Mouse (Mus musculus) embryonic facial prominence, embryonic 15.5 days (tissue): Measurements from ENCODE around the gene Fam107b. TPM values are rescaled to one million over a fixed set of nuclear protein-coding genes. Genes with fewer than 3 reads are reported as not detected.

Experiments used
- ATAC-seq: fragments of 200-750 bp; cut with Nextera tagmentation; 2 replicates; pipeline ENCODE4 v1.8.0; 2017; ENCODE audit warnings: low read depth, moderate TSS enrichment; ENCODE audit not compliant: insufficient number of reproducible peaks, low FRiP score, low TSS enrichment
- H3K27ac ChIP-seq: fragments of 300-500 bp; sonication (generic); replicated peaks from 2 replicates; pipeline ENCODE4 v1.5.1; 2015; ENCODE audit warnings: mild to moderate bottlenecking, inconsistent platforms
- H3K27me3 ChIP-seq: fragments of 300-500 bp; sonication (generic); 2 replicates; pipeline ENCODE4 v1.6.1; 2015; ENCODE audit warnings: inconsistent platforms
- H3K36me3 ChIP-seq: fragments of 300-500 bp; sonication (generic); 2 replicates; pipeline ENCODE4 v1.6.1; 2015; ENCODE audit warnings: mild to moderate bottlenecking, inconsistent platforms
- H3K4me1 ChIP-seq: fragments of 300-500 bp; sonication (generic); 2 replicates; pipeline ENCODE4 v1.6.1; 2015; ENCODE audit warnings: inconsistent platforms
- H3K4me2 ChIP-seq: fragments of 300-500 bp; sonication (generic); replicated peaks from 2 replicates; pipeline ENCODE4 v1.6.1; 2015; ENCODE audit warnings: mild to moderate bottlenecking, inconsistent platforms
- H3K4me3 ChIP-seq: fragments of 300-500 bp; sonication (generic); replicated peaks from 2 replicates; pipeline ENCODE4 v1.5.1; 2015; ENCODE audit warnings: mild to moderate bottlenecking, inconsistent platforms
- H3K9ac ChIP-seq: fragments of 300-500 bp; sonication (generic); 2 replicates; pipeline ENCODE4 v1.6.1; 2015; ENCODE audit warnings: inconsistent platforms
- H3K9me3 ChIP-seq: fragments of 300-500 bp; sonication (generic); replicated peaks from 2 replicates; pipeline ENCODE4 v1.6.1; 2016; ENCODE audit warnings: inconsistent platforms
- WGBS: fragments of 180-500 bp; shearing (Covaris S2); methylation state at CpG from one replicate; pipeline ENCODE4 v1.1.7; 2015; 5-methylcytosine and 5-hydroxymethylcytosine counted together
- polyA plus RNA-seq: library from polyadenylated mRNA; unstranded; fragments of >200 nt; fragmentation: Nextera tagmentation; extraction: Ambion mirVana; gene quantifications from 2 replicates; pipeline ENCODE4 v1.2.1, GENCODE M21; 2015

The Fam107b gene
- polyA plus RNA-seq, 1 experiment from 2014 or later: 42.7 TPM

DNA sequence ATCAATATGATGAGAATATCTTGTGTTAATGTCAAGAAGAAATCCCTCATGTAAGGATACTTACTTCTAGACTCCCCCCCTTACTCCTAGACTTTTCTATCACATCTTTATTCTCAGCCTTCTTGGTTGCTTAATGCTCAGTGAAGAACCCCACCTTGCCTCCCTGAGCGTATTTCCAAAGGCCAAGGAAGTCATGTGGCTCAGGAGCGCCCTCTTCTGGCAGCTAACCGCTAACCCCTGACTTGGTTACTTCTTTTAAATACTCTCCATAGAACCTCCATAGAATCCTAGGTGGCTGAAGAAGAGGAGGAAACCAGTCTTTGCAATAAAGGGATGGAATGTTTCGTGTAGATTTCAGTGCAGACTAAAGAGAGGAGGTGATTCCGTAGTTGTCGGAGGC, 199.0 kb downstream of the Fam107b start:
- H3K4me2 ChIP-seq: no peak overlapping the region
- no peak overlapping the region for H3K27ac ChIP-seq
- no peak overlapping the region for H3K9ac ChIP-seq
- H3K4me3 ChIP-seq: no peak overlapping the region
- no peaks in the 10 kb centered on the region for H3K27me3 ChIP-seq
- WGBS: 31% methylated on average over 6 of the region's 6 CpGs
- H3K4me1 ChIP-seq: peaks cover 14% of the 10 kb centered on the region
- no peak for ATAC-seq
- no peaks in the 10 kb centered on the region for H3K36me3 ChIP-seq
- H3K9me3 ChIP-seq: no peaks in the 10 kb centered on the region

DNA sequence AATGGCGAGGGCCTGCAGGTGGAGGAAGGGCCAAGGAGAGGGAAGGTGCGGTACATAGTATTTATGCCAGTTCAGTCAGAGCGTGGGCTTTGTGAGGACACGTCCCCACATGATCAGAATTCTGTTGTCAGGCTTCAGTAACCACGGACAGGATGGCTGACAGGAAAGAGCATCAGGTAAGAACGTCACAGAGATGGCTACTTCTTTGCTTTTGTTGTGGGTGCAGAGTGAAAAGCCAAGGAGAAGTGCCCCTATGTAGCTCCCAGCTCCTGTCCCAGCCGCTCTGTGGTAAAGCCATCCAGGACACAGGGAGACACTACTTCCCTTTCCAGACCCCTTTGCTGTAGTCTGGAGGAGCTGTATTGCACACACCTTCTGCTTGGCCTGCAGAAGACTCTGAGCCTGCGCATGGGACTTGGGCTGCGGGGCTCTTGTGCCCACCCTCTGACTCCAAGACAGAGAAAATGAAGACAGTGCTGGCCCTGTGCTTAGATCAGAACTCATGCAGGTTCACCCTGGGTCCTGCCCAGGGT, 199.6 kb downstream of the Fam107b start:
- Histone ChIP-seq H3K9me3 (no peaks in the 10 kb centered on the region), H3K27me3 (no peaks in the 10 kb centered on the region), H3K4me3 (no peak overlapping the region), H3K4me1 (peaks cover 12% of the 10 kb centered on the region), H3K27ac (no peak overlapping the region), H3K4me2 (no peak overlapping the region), H3K36me3 (no peaks in the 10 kb centered on the region), H3K9ac (no peak overlapping the region)
- ATAC-seq: no peak
- WGBS: 77% methylated on average over 9 of the region's 9 CpGs

DNA sequence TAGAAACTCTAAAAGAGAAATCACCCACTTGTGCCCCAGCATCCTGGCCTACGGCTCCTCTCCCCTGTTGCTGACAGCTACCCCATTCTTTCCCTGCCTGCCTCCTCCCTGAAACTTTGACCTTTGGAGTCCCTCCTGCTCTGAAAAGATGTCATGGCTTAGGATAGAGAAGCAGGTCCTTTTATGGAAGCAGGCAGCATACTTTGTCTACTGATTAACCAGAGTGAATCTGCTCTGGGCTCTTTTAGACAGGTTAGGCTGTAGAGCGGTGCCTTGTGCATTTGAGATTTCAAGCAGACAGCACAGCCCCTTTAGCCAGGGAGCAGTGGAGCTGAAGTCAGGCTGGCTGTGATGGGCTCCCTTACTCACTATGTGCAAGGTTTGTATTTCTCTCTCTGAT, 200.1 kb downstream of the Fam107b start:
- Histone ChIP-seq H3K36me3 (no peaks in the 10 kb centered on the region), H3K4me2 (no peak overlapping the region), H3K27me3 (no peaks in the 10 kb centered on the region), H3K4me3 (no peak overlapping the region), H3K4me1 (peaks cover 12% of the 10 kb centered on the region), H3K27ac (no peak overlapping the region), H3K9ac (no peak overlapping the region), H3K9me3 (no peaks in the 10 kb centered on the region)
- ATAC-seq: no peak
- 100% methylated on average over 2 of the region's 2 CpGs for WGBS

DNA sequence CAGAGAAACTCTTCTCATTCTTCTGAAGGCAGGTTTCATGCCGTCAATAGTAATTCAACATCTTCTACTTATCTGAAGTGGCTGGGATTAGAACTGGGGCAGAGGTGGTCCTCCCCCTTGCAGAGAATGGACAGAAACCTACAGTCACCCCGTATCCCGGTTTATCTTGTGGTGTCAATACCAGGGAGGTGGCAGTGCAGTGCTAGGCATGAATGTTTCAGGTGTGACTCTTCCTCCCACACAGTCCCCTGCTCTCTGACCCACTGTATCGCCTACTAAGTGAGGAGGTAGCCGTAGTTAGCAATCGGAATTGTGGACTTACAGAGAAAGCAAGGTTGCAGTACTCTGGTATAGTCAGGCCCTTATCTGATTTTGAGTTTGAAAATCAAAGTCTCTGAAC, 201.2 kb downstream of the Fam107b start:
- no peak overlapping the region for H3K27ac ChIP-seq
- no peaks in the 10 kb centered on the region for H3K36me3 ChIP-seq
- no peaks in the 10 kb centered on the region for H3K9me3 ChIP-seq
- no peaks in the 10 kb centered on the region for H3K27me3 ChIP-seq
- 92% methylated on average over 6 of the region's 6 CpGs for WGBS
- no peak overlapping the region for H3K9ac ChIP-seq
- H3K4me2 ChIP-seq: no peak overlapping the region
- no peak for ATAC-seq
- 0 out of 2 replicates have a peak, but pooled peaks cover 4% of the 10 kb centered on the region for H3K4me1 ChIP-seq
- no peak overlapping the region for H3K4me3 ChIP-seq

DNA sequence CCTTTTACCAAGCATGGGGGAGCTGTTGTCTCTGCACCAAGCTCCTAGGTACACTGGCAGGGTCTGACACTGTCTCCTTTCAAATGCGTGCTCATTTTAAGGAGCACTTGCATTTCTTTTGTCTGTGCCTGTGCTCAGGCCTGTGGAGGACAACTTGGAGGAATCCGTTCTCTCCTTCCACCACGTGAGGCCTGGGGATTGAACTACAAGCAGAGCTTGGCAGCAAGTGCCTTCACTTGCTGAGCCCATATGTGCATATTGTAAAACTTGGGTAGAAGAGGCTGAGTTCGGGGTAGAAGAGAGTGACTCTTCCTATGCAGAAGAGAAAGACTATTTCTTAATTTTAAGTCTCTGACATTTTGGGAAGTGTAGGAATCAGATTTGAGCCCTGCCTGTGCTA, 202.8 kb downstream of the Fam107b start:
- no peak overlapping the region for H3K9ac ChIP-seq
- H3K9me3 ChIP-seq: no peaks in the 10 kb centered on the region
- ATAC-seq: no peak
- no peaks in the 10 kb centered on the region for H3K27me3 ChIP-seq
- no peak overlapping the region for H3K27ac ChIP-seq
- H3K4me1 ChIP-seq: no peaks in the 10 kb centered on the region
- H3K4me2 ChIP-seq: no peak overlapping the region
- 63% methylated on average over 4 of the region's 4 CpGs for WGBS
- H3K4me3 ChIP-seq: no peak overlapping the region
- H3K36me3 ChIP-seq: no peaks in the 10 kb centered on the region; the same call in 1 of the 2 replicates

DNA sequence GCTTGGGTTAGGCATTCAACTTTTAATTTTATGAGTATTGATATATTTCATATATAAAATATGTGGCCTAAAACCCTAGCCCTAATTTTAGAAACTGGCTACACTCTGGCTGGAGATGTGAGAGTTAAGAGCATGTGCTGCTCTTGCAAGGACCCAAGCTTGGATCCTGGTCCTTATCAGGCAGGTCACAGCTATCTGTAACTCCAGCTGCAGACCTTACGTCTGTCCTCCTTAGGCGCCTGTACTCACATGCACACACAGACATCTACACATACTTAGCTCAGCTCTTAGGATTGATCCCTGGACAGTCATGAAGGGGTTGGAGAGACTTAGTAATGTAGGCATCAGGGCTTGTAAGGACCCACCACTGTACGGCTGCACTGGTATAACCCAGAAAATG, 205.3 kb downstream of the Fam107b start:
- H3K4me1 ChIP-seq: no peaks in the 10 kb centered on the region
- no peak overlapping the region for H3K4me3 ChIP-seq
- ATAC-seq: no peak
- no peak overlapping the region for H3K4me2 ChIP-seq
- H3K9ac ChIP-seq: no peak overlapping the region
- no peak overlapping the region for H3K27ac ChIP-seq
- peaks cover 10% of the 10 kb centered on the region for H3K36me3 ChIP-seq
- H3K27me3 ChIP-seq: no peaks in the 10 kb centered on the region
- WGBS: 93% methylated on average over 3 of the region's 3 CpGs
- H3K9me3 ChIP-seq: no peaks in the 10 kb centered on the region

DNA sequence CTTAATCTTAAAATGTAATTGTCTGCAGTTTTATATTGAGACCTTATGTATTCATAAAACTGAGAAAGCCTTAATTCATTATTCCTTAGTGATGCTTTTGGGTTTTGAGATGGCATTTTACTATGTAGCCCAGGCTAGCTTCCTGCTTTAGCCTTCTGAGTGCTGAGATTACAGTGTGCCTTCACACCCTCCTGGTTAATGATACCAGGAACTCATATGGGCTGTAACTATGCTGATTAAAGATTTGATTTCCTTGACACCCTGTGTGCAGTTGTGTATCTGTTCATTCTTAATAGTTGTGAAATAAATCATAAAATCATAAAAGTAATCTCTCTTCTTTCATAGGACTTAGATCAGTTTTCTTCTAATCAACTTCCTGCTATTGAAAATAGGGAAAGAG, 205.8 kb downstream of the Fam107b start:
- Histone ChIP-seq H3K9ac (no peak overlapping the region), H3K27ac (no peak overlapping the region), H3K4me3 (no peak overlapping the region), H3K9me3 (no peaks in the 10 kb centered on the region), H3K4me1 (no peaks in the 10 kb centered on the region), H3K27me3 (no peaks in the 10 kb centered on the region), H3K4me2 (no peak overlapping the region), H3K36me3 (peaks cover 12% of the 10 kb centered on the region)
- ATAC-seq: no peak

DNA sequence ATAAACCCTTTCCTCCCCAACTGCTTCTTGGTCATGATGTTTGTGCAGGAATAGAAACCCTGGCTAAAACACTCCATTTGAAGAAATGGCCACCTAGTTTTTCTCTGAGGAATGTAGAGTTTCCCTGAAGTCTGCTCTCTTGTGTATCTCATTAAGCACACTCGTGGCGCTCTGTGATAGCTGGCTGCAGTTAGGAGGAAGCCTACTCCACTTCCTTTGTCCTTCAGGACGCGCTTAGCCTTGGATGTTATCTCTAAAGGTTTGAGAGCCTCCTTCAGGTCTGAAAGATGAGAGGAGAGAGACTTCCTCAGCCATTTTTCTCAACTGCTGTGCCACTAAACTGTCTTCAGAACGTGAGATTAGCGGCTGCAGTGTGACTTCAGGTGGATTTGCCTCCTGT, 207.4 kb downstream of the Fam107b start:
- H3K27me3 ChIP-seq: no peaks in the 10 kb centered on the region
- H3K27ac ChIP-seq: no peak overlapping the region
- H3K9me3 ChIP-seq: no peaks in the 10 kb centered on the region
- WGBS: 86% methylated on average over 6 of the region's 6 CpGs
- H3K4me2 ChIP-seq: no peak overlapping the region
- ATAC-seq: no peak
- no peaks in the 10 kb centered on the region for H3K4me1 ChIP-seq
- peaks cover 21% of the 10 kb centered on the region for H3K36me3 ChIP-seq
- H3K4me3 ChIP-seq: no peak overlapping the region
- no peak overlapping the region for H3K9ac ChIP-seq

DNA sequence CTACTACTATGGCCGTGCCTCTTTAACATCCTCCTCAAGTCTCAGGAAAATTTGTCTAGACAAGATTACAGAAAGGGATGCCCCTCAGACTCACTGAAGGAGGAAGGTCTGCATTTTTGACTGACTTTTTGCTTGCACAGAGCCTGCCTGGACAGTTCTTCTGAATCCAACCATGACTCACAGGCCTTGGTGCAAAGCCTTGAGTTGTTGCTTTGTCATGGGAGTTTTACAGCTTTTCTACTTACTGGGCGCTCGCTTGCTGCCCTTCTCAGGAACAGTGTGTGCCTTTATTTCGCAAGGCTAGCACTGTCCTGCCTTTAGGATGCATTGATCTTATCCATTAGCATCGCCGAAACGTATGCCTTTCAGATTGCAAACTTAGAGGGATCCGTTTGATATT, 215.3 kb downstream of the Fam107b start:
- H3K4me1 ChIP-seq: no peaks in the 10 kb centered on the region
- H3K4me3 ChIP-seq: no peak overlapping the region
- H3K27me3 ChIP-seq: no peaks in the 10 kb centered on the region
- ATAC-seq: no peak
- H3K4me2 ChIP-seq: no peak overlapping the region
- no peak overlapping the region for H3K9ac ChIP-seq
- peaks cover 11% of the 10 kb centered on the region for H3K36me3 ChIP-seq
- no peak overlapping the region for H3K27ac ChIP-seq
- WGBS: 82% methylated on average over 8 of the region's 8 CpGs
- no peaks in the 10 kb centered on the region for H3K9me3 ChIP-seq

DNA sequence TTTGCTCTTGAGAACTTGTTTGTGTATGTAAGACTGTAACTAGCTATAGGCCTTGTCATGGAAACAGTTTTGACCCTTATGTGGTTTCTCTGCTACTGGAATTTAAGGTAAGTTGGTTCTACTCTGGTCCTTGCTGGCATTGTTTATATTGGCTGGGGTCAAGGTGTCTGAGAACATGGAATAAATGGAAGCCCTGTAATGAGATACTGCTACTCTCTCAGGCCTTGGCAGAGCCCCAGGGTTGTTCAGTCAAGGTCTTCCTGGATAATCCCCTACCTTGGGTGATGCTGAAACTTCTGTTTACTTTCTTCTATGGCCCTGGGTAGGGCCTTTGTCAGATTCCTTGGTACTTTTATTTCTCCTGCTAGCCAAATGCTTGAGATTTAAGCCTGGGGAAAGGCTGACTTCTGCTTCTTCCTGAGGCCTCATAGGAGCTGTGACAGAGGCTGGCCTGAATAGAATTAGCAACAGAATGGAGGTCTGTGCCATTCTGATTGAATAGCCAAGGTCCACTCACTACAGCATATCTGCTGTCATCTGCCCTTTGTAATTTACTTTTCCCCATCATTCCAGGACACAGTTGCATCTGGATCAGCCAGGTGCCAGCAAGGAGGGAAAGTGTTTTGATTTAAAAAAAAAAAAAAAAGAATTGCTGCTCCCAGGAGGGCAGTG, 217.6 kb downstream of the Fam107b start:
- no peak for ATAC-seq
- Histone ChIP-seq H3K27ac (no peak overlapping the region), H3K4me1 (no peaks in the 10 kb centered on the region), H3K9me3 (no peaks in the 10 kb centered on the region), H3K9ac (no peak overlapping the region), H3K4me3 (no peak overlapping the region), H3K36me3 (no peaks in the 10 kb centered on the region), H3K4me2 (no peak overlapping the region), H3K27me3 (no peaks in the 10 kb centered on the region)

DNA sequence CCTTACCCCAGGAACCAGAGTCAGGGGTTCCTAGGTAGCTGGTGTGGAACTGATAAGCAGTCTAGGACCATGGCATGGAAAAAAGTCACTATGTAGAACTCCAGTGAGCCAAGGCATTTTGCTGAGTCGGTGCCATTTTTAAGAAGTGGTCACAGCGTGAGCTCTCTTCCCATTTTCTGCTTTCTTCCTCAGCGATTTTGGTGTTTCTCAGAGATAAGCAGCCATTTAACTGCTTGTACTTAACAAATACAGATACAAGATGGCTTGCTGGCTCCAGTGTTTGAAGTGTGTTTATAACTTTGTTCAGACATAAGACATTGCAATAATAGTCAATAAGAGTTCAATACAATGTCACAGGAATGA, 218.1 kb downstream of the Fam107b start:
- no peaks in the 10 kb centered on the region for H3K27me3 ChIP-seq
- ATAC-seq: no peak
- H3K4me3 ChIP-seq: no peak overlapping the region
- no peaks in the 10 kb centered on the region for H3K9me3 ChIP-seq
- H3K4me1 ChIP-seq: no peaks in the 10 kb centered on the region
- no peak overlapping the region for H3K27ac ChIP-seq
- no peak overlapping the region for H3K4me2 ChIP-seq
- H3K9ac ChIP-seq: no peak overlapping the region
- 84% methylated on average over 3 of the region's 3 CpGs for WGBS
- H3K36me3 ChIP-seq: no peaks in the 10 kb centered on the region

DNA sequence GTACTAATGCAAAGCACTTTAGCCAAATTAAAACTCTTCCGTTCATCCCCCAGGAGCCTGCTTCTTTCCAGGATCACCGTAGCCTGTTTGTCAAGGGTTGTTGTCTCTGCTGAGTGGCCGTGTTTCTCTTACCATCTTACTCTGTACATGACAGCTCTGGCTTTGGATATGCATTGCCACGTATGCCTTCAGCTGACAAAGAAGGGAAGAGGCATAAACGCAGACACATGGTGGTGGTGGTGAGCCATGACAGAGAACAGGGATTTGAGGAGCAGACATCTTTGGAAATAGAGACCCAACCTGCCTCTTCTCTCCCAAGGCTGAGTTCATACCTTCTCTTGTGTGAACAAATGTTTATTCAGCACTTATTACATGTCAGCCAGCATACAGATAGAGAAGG, 226.3 kb downstream of the Fam107b start:
- Histone ChIP-seq H3K4me2 (no peak overlapping the region), H3K9me3 (no peaks in the 10 kb centered on the region), H3K36me3 (no peaks in the 10 kb centered on the region), H3K4me3 (no peak overlapping the region), H3K9ac (no peak overlapping the region), H3K27ac (no peak overlapping the region), H3K4me1 (0 out of 2 replicates have a peak, but pooled peaks cover 4% of the 10 kb centered on the region), H3K27me3 (no peaks in the 10 kb centered on the region)
- 68% methylated on average over 5 of the region's 5 CpGs for WGBS
- no peak for ATAC-seq
